Mouse (Mus musculus): ENCODE results near the gene Gm20809. TPM values are rescaled to one million over a fixed set of nuclear protein-coding genes. Genes with fewer than 3 reads are reported as not detected.

Gm20809 gene
- polyA plus RNA-seq (2017; shearing (Covaris generic)): not detected

GRCm38 (mm10) chrY:24454757-24455156 lies at the start of gene Gm20809:
TSS of gene Gm20809 (plus strand) at chrY:24455057.

